Comparison of ENCODE assay signal across 9 mouse cellular contexts in the genomic region with DNA sequence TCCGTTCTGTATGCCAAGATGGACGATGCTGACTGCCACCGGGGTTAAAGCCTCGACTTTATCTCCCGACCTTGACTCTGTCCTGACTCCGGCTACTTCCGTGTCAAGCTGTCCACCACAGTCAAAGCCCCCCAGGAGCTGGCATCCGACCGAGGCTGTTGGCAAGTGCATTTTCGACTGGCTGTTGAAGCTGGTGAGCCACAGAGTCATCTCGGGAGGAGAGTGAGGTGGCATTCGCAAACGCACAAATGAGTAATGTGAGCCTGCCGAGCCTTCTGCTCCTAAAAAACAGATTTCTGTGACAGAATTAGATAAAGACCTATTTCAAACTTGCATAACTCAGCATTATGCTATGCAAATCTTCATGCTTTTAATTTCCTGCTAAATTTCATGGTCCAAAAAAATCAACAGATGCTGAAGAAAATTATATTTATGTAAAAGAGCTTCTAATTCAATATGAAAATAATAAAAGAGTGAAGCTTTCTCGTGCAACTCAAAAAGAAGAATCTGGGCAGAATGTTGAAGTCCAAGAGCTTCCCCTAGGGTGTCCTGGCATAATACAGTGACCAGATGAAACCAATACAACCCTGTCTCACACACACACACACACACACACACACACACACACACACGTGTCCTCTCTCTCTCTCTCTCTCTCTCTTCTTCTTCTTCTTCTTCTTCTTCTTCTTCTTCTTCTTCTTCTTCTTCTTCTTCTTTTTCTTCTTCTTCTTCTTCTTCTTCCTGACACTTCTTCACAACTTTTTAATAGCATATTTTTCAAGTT.
A peak's percentile ranks its signal among the peaks of the same experiment; 100 is the strongest.
DNase-seq lines count a peak whose midpoint lies in the region.
"Had no signal": no experiment of that assay in that cellular context is flagged by ENCODE, and none has a peak within 500 bp of the region (broad histone marks: within the 10 kb centered on the region; RNA-seq: fewer than 3 reads in every experiment).

No protein-coding gene starts in this region.

- H3K4me1 ChIP-seq in midbrain, embryonic 10.5 days = peaks cover 3% of the 10 kb centered on the region; the same call in 1 of the 2 replicates

- H3K9me3 ChIP-seq in midbrain, embryonic 10.5 days (replicated peaks) = no peaks in the 10 kb centered on the region

- WGBS in midbrain, embryonic 10.5 days = 86% methylated on average over 16 of the region's 16 CpGs

- no peak overlapping the region for H3K27ac ChIP-seq in midbrain, embryonic 10.5 days (replicated peaks)
- H3K27ac ChIP-seq: kidney, postnatal 0 days had no signal

- no peak overlapping the region for H3K4me3 ChIP-seq in midbrain, embryonic 10.5 days

- no peaks in the 10 kb centered on the region for H3K36me3 ChIP-seq in midbrain, embryonic 10.5 days

- DNase-seq in lung, postnatal 10 days = peak; percentile 28
- DNase-seq in lung, postnatal 25 days (ENCODE audit: low spot score) = no peak
- DNase-seq in cerebellum, adult 9-11 months = peak; percentile 84
- peak; percentile 52 to 62 for DNase-seq in layer of hippocampus, postnatal 36 days
- DNase-seq in telencephalon, adult 2 months (ENCODE audit: low read depth, low spot score) = peak; percentile 58
- DNase-seq in spleen, postnatal 36 days (ENCODE audit: low spot score in 2 of 2) = no peak
- DNase-seq in midbrain, embryonic 10.5 days (ENCODE audit: low spot score) = no peak
- DNase-seq in thymus, postnatal 14 days = no peak

- H3K27me3 ChIP-seq in midbrain, embryonic 10.5 days (ENCODE audit: low read depth, poor library complexity, severe bottlenecking) = no peaks in the 10 kb centered on the region

Comparison
In these comparisons a context has a peak if more than half of its experiments do, and no peak if none do; other contexts are left out.
1. DNase-seq: peak in lung, postnatal 10 days (single experiment), cerebellum, adult 9-11 months (single experiment), layer of hippocampus, postnatal 36 days (2 of 2) and telencephalon, adult 2 months (single experiment); none in lung, postnatal 25 days (single experiment), spleen, postnatal 36 days (0 of 2), midbrain, embryonic 10.5 days (single experiment) and thymus, postnatal 14 days (single experiment).